Mouse (Mus musculus): Measurements from ENCODE around the gene Plce1. TPM values are rescaled to one million over a fixed set of nuclear protein-coding genes. Genes with fewer than 3 reads are reported as not detected.

Plce1 gene
- total RNA-seq, 2 experiments from 2014 or later = 6.1 to 6.7 TPM

- DNase-seq = peak; percentile 89
Measured at GRCm38 (mm10) chr19:38818766-38819426, 338.0 kb downstream of the Plce1 start, which contains the start of gene Noc3l. Noc3l (minus strand) TSS chr19:38819237.

- no peak for DNase-seq
Measured at GRCm38 (mm10) chr19:38819427-38819802, 338.5 kb downstream of the Plce1 start.

DNA sequence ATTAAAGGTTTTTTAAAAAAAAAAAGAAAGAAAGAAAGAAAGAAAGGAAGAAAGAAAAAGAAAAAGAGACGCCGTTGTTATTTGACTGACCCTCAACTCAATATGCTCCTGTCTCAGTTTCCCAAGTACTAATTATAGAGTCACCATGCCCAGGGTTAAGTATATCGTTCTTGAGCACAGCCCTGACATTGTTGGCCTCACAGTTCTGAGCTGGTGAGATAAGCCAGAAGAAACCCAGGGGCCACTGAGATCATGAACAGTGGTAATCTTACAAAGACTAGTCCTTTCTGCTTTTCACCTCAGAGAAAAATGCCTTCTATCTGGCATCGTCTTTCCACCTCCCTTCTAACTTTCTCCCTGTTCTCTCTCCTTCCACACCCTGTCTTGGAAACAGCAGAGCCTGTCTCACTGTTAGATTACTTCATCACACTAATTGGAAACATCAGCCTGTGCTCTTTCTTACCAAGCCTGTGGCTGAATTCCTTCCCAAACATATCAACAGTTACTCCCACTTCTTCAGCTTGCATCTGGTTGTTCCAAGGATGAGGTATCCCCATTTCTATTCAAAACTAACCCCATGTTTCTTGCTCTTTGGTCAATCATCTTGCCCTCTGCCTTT lies 339.4 kb downstream of the Plce1 start:
- DNase-seq = no peak

- DNase-seq = no peak
Measured at GRCm38 (mm10) chr19:38833224-38833623, 352.3 kb downstream of the Plce1 start.

Other genes starting within 250 kb of the Plce1 start
- gene Lgi1, start 216.6 kb upstream of the Plce1 start, total RNA-seq (2021) = 1 to 10 TPM in 1 of 2 experiments, under 1 TPM in 1; 0.78 to 4.0 TPM
- 1 to 10 TPM; 1.4 to 1.6 TPM for gene Slc35g1, start 85.1 kb upstream of the Plce1 start, total RNA-seq (2021)

Measured in gastrocnemius, postnatal 25 days (tissue).